Mouse (Mus musculus) lung, adult 2 months (tissue): ENCODE measurements at regions not wholly inside any gene's neighbourhood (a gene's known extent, or its start where the extent isn't known, plus 50 kb on each side); places are given as distances from the start of the nearest gene placed in this dataset.

Experiments
- CTCF ChIP-seq: fragments of 200-500 bp; IDR thresholded peaks from 2 replicates; pipeline ENCODE4 v1.5.1; 2011; ENCODE audit warnings: mild to moderate bottlenecking, low read length, control low read depth; ENCODE audit not compliant: insufficient read depth
- POLR2A ChIP-seq: fragments of 200-500 bp; IDR thresholded peaks from 2 replicates; pipeline ENCODE4 v1.6.1; 2011; ENCODE audit warnings: low read depth, mild to moderate bottlenecking, control low read depth, low read length, borderline replicate concordance; ENCODE audit errors: extremely low read depth

- TF ChIP-seq CTCF (no peak), POLR2A (no peak)
Measured at GRCm38 (mm10) chr1:60621064-60621726, 54.3 kb upstream of the Raph1 start.
